ENCODE assay signal across 8 mouse cellular contexts in the genomic region with DNA sequence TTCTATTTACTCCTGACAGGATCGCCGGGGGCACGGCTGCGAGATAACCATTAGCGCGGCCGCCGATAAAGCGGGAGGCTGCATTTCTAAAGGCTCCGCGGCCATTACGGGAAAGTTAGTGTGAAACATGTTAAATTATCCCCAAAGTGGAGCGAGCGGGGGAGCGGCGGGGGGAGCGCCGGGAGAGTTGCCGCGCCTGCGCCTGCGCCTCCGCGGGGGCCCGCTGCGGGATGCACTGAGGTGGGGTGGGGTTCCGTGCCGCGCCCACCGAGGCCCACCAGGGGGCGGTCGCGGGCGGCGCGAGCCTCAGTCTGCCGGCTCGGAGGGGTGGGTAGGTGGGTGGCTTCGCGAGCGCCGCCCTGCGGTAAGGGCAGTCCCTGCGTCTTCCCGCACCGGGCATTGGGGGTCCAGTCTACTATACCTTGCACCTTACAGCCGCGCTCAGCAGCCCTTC.
DNase-seq lines count a peak whose midpoint lies in the region; ATAC-seq and TF ChIP-seq lines count a peak whose summit lies in the region.
"Had no signal": no experiment of that assay in that cellular context is flagged by ENCODE, and none has a peak within 500 bp of the region (broad histone marks: within the 10 kb centered on the region; RNA-seq: fewer than 3 reads in every experiment).

No protein-coding gene starts in this region.

- H3K4me3 ChIP-seq in heart, postnatal 0 days (ENCODE audit: low read depth, low read length), result peak overlapping the region; percentile 33
- peak overlapping the region; percentile 22 for H3K4me3 ChIP-seq in midbrain, embryonic 15.5 days
- H3K4me3 ChIP-seq: erythroblast, embryonic 14.5 days had no signal

- no peak overlapping the region for H3K27ac ChIP-seq in heart, postnatal 0 days (ENCODE audit: low read depth)
- H3K27ac ChIP-seq in midbrain, embryonic 15.5 days, result no peak overlapping the region

- peak overlapping the region; percentile 40 for H3K4me2 ChIP-seq in heart, postnatal 0 days (ENCODE audit: low read depth, low read length)
- peak overlapping the region; percentile 46 for H3K4me2 ChIP-seq in midbrain, embryonic 15.5 days

- no peaks in the 10 kb centered on the region for H3K4me1 ChIP-seq in heart, postnatal 0 days (ENCODE audit: control insufficient read depth, insufficient read depth)
- peaks cover 11% of the 10 kb centered on the region for H3K4me1 ChIP-seq in midbrain, embryonic 15.5 days

- no peak for ATAC-seq in heart, postnatal 0 days (ENCODE audit: insufficient read depth, low read depth)
- no peak for ATAC-seq in midbrain, embryonic 15.5 days (replicated peaks)

- WGBS in heart, postnatal 0 days, result 1% methylated on average over 48 of the region's 48 CpGs
- 2% methylated on average over 48 of the region's 48 CpGs for WGBS in midbrain, embryonic 15.5 days

- H3K27me3 ChIP-seq in heart, postnatal 0 days (ENCODE audit: control insufficient read depth, insufficient read depth, low read length), result peaks cover 83% of the 10 kb centered on the region
- H3K27me3 ChIP-seq in midbrain, embryonic 15.5 days (replicated peaks), result peaks cover 92% of the 10 kb centered on the region

- peak; percentile 15 for DNase-seq in ovary, postnatal 36 days (ENCODE audit: low spot score)
- no peak for DNase-seq in ovary, postnatal 14 days (ENCODE audit: low spot score)
- DNase-seq in c-Kit-positive CD71-positive TER-119-negative erythroid progenitor cells, embryonic 14.5 days (ENCODE audit: low read depth), result peak; percentile 9
- DNase-seq in heart, postnatal 0 days (ENCODE audit: low spot score), result no peak
- DNase-seq in kidney, postnatal 36 days, result peak; percentile 25 to 72
- peak; percentile 38 for DNase-seq in thymus, postnatal 25 days

- H3K9me3 ChIP-seq in heart, postnatal 0 days (replicated peaks; ENCODE audit: control insufficient read depth, low read length), result no peaks in the 10 kb centered on the region
- no peaks in the 10 kb centered on the region for H3K9me3 ChIP-seq in midbrain, embryonic 15.5 days

- no peak for TF ChIP-seq EP300 in heart, postnatal 0 days (IDR thresholded peaks at IDR 0.05; ENCODE audit: low read depth)

- H3K9ac ChIP-seq in heart, postnatal 0 days (replicated peaks; ENCODE audit: low read depth, low read length), result no peak overlapping the region
- no peak overlapping the region for H3K9ac ChIP-seq in midbrain, embryonic 15.5 days

- no peaks in the 10 kb centered on the region for H3K36me3 ChIP-seq in heart, postnatal 0 days (replicated peaks; ENCODE audit: control insufficient read depth, insufficient read depth, low read length)
- H3K36me3 ChIP-seq in midbrain, embryonic 15.5 days (replicated peaks), result no peaks in the 10 kb centered on the region

- TF ChIP-seq CTCF in heart, postnatal 0 days (IDR thresholded peaks at IDR 0.05; ENCODE audit: low read depth), result peak; percentile 20; the same call in 1 of the 2 replicates

Comparison
In these comparisons a context has a peak if more than half of its experiments do, and no peak if none do; other contexts are left out.
1. DNase-seq: peak in ovary, postnatal 36 days (single experiment), c-Kit-positive CD71-positive TER-119-negative erythroid progenitor cells, embryonic 14.5 days (single experiment), kidney, postnatal 36 days (2 of 2) and thymus, postnatal 25 days (single experiment); none in ovary, postnatal 14 days (single experiment) and heart, postnatal 0 days (single experiment).